Mouse (Mus musculus): Measurements from ENCODE around the gene Lrrc17. TPM values are rescaled to one million over a fixed set of nuclear protein-coding genes. Genes with fewer than 3 reads are reported as not detected.

Lrrc17 gene
- 38.2 and 43.3 TPM in 2 replicates for polyA plus RNA-seq (2015; fragmentation: Nextera tagmentation; extraction: Ambion mirVana)

- ATAC-seq: peak; percentile 88
- 33% methylated on average over 17 of the region's 17 CpGs for WGBS
Observed at GRCm38 (mm10) chr5:21543409-21544201, at the start of gene Lrrc17. TSS of gene Lrrc17 (plus strand) at chr5:21543559.

GRCm38 (mm10) chr5:21494781-21495180 is 48.6 kb upstream of the Lrrc17 start:
- Histone ChIP-seq H3K4me3 (replicated peaks) (no peak overlapping the region), H3K9ac (no peak overlapping the region), H3K36me3 (no peaks in the 10 kb centered on the region), H3K9me3 (no peaks in the 10 kb centered on the region), H3K27ac (no peak overlapping the region), H3K4me2 (replicated peaks) (no peak overlapping the region), H3K4me1 (replicated peaks) (no peaks in the 10 kb centered on the region), H3K27me3 (replicated peaks) (no peaks in the 10 kb centered on the region)
- ATAC-seq: no peak
- 57% methylated on average over 3 of the region's 3 CpGs for WGBS

More at GRCm38 (mm10) chr5:21543409-21544201, at the start of gene Lrrc17:
- peak within 1 kb of the TSS; percentile 34 for H3K4me3 ChIP-seq (replicated peaks)
- peaks cover 4% of the 10 kb centered on the region for H3K4me1 ChIP-seq (replicated peaks)
- H3K9ac ChIP-seq: peak within 1 kb of the TSS; percentile 33; the same call in 1 of the 2 replicates
- no peaks in the 10 kb centered on the region for H3K27me3 ChIP-seq (replicated peaks)
- no peaks in the 10 kb centered on the region for H3K9me3 ChIP-seq
- H3K27ac ChIP-seq: peak within 1 kb of the TSS; percentile 84
- H3K4me2 ChIP-seq (replicated peaks): peak within 1 kb of the TSS; percentile 52
- no peaks in the 10 kb centered on the region for H3K36me3 ChIP-seq

- H3K36me3 ChIP-seq: no peaks in the 10 kb centered on the region
- H3K4me1 ChIP-seq (replicated peaks): 0 out of 2 replicates have a peak, but pooled peaks cover 4% of the 10 kb centered on the region
- WGBS: 65% methylated on average over 6 of the region's 6 CpGs
- H3K4me2 ChIP-seq (replicated peaks): no peak overlapping the region
- H3K9ac ChIP-seq: no peak overlapping the region
- no peaks in the 10 kb centered on the region for H3K27me3 ChIP-seq (replicated peaks)
- H3K9me3 ChIP-seq: no peaks in the 10 kb centered on the region
- H3K27ac ChIP-seq: no peak overlapping the region
- H3K4me3 ChIP-seq (replicated peaks): no peak overlapping the region
- 0 out of 2 replicates have a peak, but pooled peaks have one; percentile 34 for ATAC-seq
Observed at GRCm38 (mm10) chr5:21496321-21496720, 47.0 kb upstream of the Lrrc17 start.

- Histone ChIP-seq H3K36me3 (no peaks in the 10 kb centered on the region), H3K4me1 (replicated peaks) (peaks cover 4% of the 10 kb centered on the region; the same call in 1 of the 2 replicates), H3K4me3 (replicated peaks) (no peak overlapping the region), H3K4me2 (replicated peaks) (no peak overlapping the region), H3K9me3 (no peaks in the 10 kb centered on the region), H3K27me3 (replicated peaks) (no peaks in the 10 kb centered on the region), H3K27ac (no peak overlapping the region), H3K9ac (no peak overlapping the region)
- WGBS: 65% methylated on average over 3 of the region's 3 CpGs
- no peak for ATAC-seq
Observed at GRCm38 (mm10) chr5:21496881-21497280, 46.5 kb upstream of the Lrrc17 start.

- H3K36me3 ChIP-seq: no peaks in the 10 kb centered on the region
- peaks cover 4% of the 10 kb centered on the region; the same call in 1 of the 2 replicates for H3K4me1 ChIP-seq (replicated peaks)
- H3K9me3 ChIP-seq: no peaks in the 10 kb centered on the region
- no peak overlapping the region for H3K4me3 ChIP-seq (replicated peaks)
- no peak for ATAC-seq
- WGBS: 72% methylated on average over 2 of the region's 2 CpGs
- no peak overlapping the region for H3K9ac ChIP-seq
- H3K27ac ChIP-seq: no peak overlapping the region
- H3K27me3 ChIP-seq (replicated peaks): no peaks in the 10 kb centered on the region
- H3K4me2 ChIP-seq (replicated peaks): no peak overlapping the region
Observed at GRCm38 (mm10) chr5:21498490-21498889, 44.9 kb upstream of the Lrrc17 start.

GRCm38 (mm10) chr5:21498925-21499324 is 44.4 kb upstream of the Lrrc17 start:
- Histone ChIP-seq H3K9ac (no peak overlapping the region), H3K4me1 (replicated peaks) (peaks cover 4% of the 10 kb centered on the region; the same call in 1 of the 2 replicates), H3K27me3 (replicated peaks) (no peaks in the 10 kb centered on the region), H3K36me3 (no peaks in the 10 kb centered on the region), H3K4me2 (replicated peaks) (no peak overlapping the region), H3K9me3 (no peaks in the 10 kb centered on the region), H3K4me3 (replicated peaks) (no peak overlapping the region), H3K27ac (no peak overlapping the region)
- ATAC-seq: no peak
- WGBS: 76% methylated on average over 11 of the region's 11 CpGs

GRCm38 (mm10) chr5:21500133-21500532 is 43.2 kb upstream of the Lrrc17 start:
- Histone ChIP-seq H3K4me2 (replicated peaks) (no peak overlapping the region), H3K36me3 (no peaks in the 10 kb centered on the region), H3K27ac (no peak overlapping the region), H3K4me1 (replicated peaks) (peaks cover 4% of the 10 kb centered on the region; the same call in 1 of the 2 replicates), H3K27me3 (replicated peaks) (no peaks in the 10 kb centered on the region), H3K9ac (no peak overlapping the region), H3K9me3 (no peaks in the 10 kb centered on the region), H3K4me3 (replicated peaks) (no peak overlapping the region)
- no peak for ATAC-seq
- 61% methylated on average over 10 of the region's 10 CpGs for WGBS

- H3K27me3 ChIP-seq (replicated peaks): no peaks in the 10 kb centered on the region
- WGBS: 68% methylated on average over 2 of the region's 2 CpGs
- no peak overlapping the region for H3K9ac ChIP-seq
- H3K9me3 ChIP-seq: no peaks in the 10 kb centered on the region
- 0 out of 2 replicates have a peak overlapping the region, but pooled peaks have one; percentile 14 for H3K27ac ChIP-seq
- no peak overlapping the region for H3K4me3 ChIP-seq (replicated peaks)
- no peaks in the 10 kb centered on the region for H3K36me3 ChIP-seq
- H3K4me1 ChIP-seq (replicated peaks): peaks cover 4% of the 10 kb centered on the region; the same call in 1 of the 2 replicates
- no peak overlapping the region for H3K4me2 ChIP-seq (replicated peaks)
- ATAC-seq: no peak
Observed at GRCm38 (mm10) chr5:21500941-21501340, 42.4 kb upstream of the Lrrc17 start.

GRCm38 (mm10) chr5:21502936-21503610 is 40.3 kb upstream of the Lrrc17 start:
- Histone ChIP-seq H3K4me2 (replicated peaks) (no peak overlapping the region), H3K4me3 (replicated peaks) (no peak overlapping the region), H3K4me1 (replicated peaks) (peaks cover 4% of the 10 kb centered on the region; the same call in 1 of the 2 replicates), H3K27ac (no peak overlapping the region), H3K27me3 (replicated peaks) (no peaks in the 10 kb centered on the region), H3K36me3 (no peaks in the 10 kb centered on the region), H3K9ac (no peak overlapping the region), H3K9me3 (no peaks in the 10 kb centered on the region)
- WGBS: 55% methylated on average over 13 of the region's 13 CpGs
- no peak for ATAC-seq

- H3K36me3 ChIP-seq: no peaks in the 10 kb centered on the region
- peaks cover 4% of the 10 kb centered on the region; the same call in 1 of the 2 replicates for H3K4me1 ChIP-seq (replicated peaks)
- no peak overlapping the region for H3K9ac ChIP-seq
- ATAC-seq: no peak
- H3K9me3 ChIP-seq: no peaks in the 10 kb centered on the region
- no peak overlapping the region for H3K4me3 ChIP-seq (replicated peaks)
- WGBS: 76% methylated on average over 8 of the region's 8 CpGs
- no peak overlapping the region for H3K27ac ChIP-seq
- no peaks in the 10 kb centered on the region for H3K27me3 ChIP-seq (replicated peaks)
- H3K4me2 ChIP-seq (replicated peaks): no peak overlapping the region
Observed at GRCm38 (mm10) chr5:21505159-21505558, 38.2 kb upstream of the Lrrc17 start.

- Histone ChIP-seq H3K27me3 (replicated peaks) (no peaks in the 10 kb centered on the region), H3K9me3 (no peaks in the 10 kb centered on the region), H3K36me3 (no peaks in the 10 kb centered on the region), H3K4me1 (replicated peaks) (no peaks in the 10 kb centered on the region), H3K4me2 (replicated peaks) (no peak overlapping the region), H3K9ac (no peak overlapping the region), H3K4me3 (replicated peaks) (no peak overlapping the region), H3K27ac (no peak overlapping the region)
- WGBS: 67% methylated on average over 1 of the region's 1 CpGs
- no peak for ATAC-seq
Observed at GRCm38 (mm10) chr5:21506887-21507286, 36.5 kb upstream of the Lrrc17 start.

- Histone ChIP-seq H3K4me2 (replicated peaks) (no peak overlapping the region), H3K9ac (no peak overlapping the region), H3K36me3 (no peaks in the 10 kb centered on the region), H3K4me3 (replicated peaks) (no peak overlapping the region), H3K4me1 (replicated peaks) (peaks cover 5% of the 10 kb centered on the region; the same call in 1 of the 2 replicates), H3K27me3 (replicated peaks) (no peaks in the 10 kb centered on the region), H3K27ac (no peak overlapping the region), H3K9me3 (no peaks in the 10 kb centered on the region)
- no peak for ATAC-seq
- WGBS: 68% methylated on average over 4 of the region's 4 CpGs
Observed at GRCm38 (mm10) chr5:21509801-21510200, 33.6 kb upstream of the Lrrc17 start.
